Mouse (Mus musculus) urinary bladder, postnatal 36 days (tissue): ENCODE data around the gene Rest.

Experiments
- DNase-seq, 2 experiments: peaks; one replicate each; pipeline ENCODE4 v3.0.0; 2022; ENCODE audit warnings: low spot score in 2 of 2, mixed read lengths in 1 of 2

Rest gene

DNA sequence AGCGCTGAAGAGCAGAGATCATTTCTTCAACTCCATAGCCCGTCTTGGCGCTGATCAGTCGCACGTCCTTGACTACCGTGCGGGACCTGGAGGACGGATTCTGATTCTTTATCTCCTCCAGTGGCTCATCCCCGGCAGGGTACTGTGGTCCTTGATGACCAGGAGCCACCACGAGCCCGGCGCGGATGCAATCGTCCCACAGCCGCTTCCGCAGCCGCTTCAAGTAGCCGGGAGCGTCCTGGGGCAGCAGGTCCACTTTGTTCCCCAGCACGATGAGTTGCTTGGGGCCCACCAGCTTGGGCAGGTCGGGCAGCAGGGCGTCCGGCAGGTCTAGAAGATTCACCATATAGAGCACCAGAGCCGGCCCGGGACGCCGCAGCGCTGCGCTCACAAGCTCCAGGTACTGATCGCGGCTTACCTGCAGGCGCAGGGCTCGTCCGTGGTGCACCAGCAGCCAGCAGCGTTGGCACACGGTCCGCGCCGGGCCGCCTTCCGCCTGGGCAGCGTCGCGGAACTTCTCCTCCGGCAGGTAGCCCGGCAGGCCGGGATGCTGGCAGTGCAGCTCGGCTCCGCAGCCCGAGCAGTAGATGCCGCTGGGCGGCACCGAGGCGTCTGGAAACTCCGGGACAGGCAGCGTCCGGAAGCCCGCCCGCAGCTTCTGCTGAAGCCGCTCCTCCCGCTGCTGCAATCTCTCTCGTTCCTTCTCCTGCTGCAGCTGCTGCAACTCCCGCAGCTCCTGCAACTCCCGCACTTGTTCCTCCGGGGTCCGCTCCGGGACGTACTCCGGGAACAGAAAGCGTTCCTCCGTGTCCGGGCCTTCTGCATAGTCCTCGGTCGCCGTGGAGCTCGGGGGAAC lies 44.0 kb downstream of the Rest start:
- DNase-seq, result peak in 1 of 2 experiments; percentile 4

DNA sequence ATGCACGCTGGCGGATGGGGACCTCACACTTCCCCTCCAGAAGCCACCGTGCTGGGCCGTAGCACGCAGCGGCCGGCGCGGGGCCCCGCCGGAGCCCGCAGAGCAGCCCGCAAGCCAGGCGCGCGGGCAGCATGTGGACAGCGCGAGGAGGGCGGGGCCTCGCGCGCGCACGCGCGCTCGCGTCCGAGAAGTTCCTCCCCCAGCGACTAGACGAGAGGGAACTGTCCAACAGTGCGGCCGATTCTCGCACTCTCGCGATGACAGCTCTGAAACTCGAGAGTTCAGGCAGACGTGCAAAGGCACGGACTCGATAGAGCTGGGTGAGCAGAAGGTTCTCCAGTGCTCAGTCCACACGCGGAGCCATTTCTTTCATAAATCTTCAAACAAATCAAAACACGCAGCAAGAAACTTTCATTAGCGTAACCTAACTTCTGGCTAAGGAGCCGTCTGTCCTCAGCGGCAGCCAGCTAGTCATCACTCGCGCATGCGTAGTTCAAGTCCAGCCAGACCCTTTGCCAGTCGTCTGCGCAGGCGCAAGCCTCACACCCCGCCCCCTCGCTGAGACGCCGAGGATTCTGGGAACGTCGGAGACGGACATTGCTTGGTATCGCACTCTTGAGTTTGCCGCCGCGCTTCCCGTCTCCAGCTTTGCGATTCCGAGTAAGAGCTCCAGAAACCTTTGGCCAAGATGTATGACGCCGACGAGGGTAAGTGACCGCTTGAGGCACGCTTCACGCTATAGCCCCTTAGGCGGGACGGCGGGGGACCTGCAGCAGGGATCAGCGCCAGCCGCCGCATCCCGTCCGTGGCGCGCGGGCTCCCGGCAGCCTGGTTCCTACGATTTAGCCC lies 44.9 kb downstream of the Rest start, which contains the start of the genes Noa1 and Polr2b:
Gene Noa1, minus strand, starts transcription at position 161 of the 849 bp plus-strand sequence.
Gene Polr2b, plus strand, starts transcription at position 224 of the 849 bp plus-strand sequence.
- peak; percentile 99 for DNase-seq

DNA sequence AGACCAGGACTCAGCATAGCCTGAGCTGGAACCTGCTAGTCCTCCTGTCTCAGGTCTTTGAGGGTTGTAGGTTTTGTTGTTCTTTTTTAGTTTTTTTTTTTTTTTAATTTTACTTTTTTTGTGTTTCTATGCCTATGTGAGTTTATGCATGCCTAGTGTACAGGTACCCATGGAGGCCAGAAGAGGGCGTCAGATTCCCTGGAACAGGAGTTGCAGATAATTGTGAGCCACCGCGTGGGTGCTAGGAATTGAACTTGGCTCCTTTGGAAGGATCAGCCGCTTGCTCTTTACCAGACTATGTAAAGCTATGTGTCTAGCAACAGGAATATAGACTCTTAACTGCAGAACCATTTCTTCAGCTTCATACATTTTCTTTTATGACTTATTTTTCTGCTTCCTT lies 48.9 kb downstream of the Rest start:
- DNase-seq, result no peak

DNA sequence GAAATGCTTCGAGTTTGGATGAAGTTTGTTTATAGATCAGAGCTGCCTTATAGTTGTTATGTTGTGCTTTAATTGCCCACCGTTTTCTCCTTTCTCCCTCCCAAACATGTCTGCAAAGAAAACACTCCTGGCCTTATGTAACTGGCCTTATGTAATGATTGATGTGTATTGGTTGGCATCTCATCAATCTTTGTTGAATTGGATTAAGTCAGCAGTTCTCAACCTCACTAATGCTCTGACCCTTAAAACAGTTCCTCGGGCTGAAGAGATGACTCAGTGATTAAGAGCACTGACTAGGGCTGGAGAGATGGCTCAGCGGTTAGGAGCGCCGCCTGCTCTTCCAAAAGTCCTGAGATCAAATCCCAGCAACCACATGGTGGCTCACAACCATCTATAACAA lies 49.7 kb downstream of the Rest start:
- no peak for DNase-seq

DNA sequence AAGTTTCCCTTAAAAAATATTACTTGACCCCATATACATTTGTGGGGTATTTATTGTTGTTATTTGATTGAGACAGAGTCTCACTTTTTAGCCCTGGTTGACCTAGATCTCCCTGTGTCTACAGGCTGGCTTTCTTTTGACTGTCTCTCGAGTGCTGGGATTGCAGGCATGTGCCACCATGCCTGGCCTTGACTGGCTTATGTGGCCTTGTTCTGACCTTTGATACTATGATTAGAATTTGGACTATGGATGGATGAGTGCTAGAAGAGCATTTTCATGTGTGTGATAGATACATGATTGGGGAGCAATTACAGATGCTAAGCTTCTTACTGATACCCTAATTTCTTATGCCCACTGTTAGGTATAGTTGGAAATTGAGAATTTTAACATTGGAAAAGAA lies 59.6 kb downstream of the Rest start:
- no peak for DNase-seq

DNA sequence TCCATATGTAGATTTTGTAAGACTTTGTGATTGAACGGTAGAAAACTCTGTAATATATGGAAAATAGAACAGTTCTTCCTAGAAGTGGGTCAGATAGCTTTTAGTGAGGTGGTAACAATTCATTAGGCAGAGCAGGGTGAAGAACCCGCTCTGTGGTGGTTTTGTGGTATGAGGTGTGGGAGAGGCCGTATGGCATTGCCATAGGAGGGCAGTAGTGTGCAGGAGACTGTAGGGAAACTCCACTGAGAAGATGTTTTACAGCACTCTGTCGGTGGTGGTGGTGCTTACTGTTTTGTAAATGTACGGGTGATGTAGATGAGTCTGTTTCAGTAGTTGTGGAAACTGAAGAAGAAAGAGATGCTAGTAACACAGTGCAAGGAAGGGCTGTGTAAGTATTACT lies 64.9 kb downstream of the Rest start:
- DNase-seq, result no peak
